Mouse (Mus musculus) lung, postnatal 36 days (tissue): ENCODE measurements around the gene Prss35.

Experiments
- DNase-seq: peaks from one replicate; pipeline ENCODE4 v3.0.0; 2022; ENCODE audit warnings: mixed read lengths

Prss35 gene

GRCm38 (mm10) chr9:86742959-86743911, at the start of gene Prss35:
Gene Prss35, plus strand, starts transcription at chr9:86743649.
- DNase-seq, result no peak

DNA sequence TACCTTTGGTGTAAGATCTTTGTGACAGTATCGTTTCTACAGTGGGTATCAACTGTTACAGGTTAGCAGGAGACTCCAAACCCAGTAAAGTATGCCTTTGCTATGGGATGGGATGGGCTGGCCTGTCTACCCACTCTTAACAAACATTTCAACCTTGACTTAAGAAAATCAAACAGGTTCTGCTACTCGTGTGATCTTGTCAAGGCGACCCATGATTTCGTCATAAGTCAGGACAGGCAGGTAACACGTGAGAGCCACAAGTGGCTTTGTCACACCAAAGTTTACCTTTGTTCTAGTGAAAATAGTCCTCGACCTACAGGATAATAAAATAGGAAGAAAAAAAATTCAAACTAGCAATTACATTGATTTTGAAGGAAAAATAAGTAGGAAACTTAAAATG, 49.5 kb upstream of the Prss35 start:
- peak; percentile 51 for DNase-seq

- DNase-seq, result no peak
Observed at GRCm38 (mm10) chr9:86694644-86695043, 48.8 kb upstream of the Prss35 start.

DNA sequence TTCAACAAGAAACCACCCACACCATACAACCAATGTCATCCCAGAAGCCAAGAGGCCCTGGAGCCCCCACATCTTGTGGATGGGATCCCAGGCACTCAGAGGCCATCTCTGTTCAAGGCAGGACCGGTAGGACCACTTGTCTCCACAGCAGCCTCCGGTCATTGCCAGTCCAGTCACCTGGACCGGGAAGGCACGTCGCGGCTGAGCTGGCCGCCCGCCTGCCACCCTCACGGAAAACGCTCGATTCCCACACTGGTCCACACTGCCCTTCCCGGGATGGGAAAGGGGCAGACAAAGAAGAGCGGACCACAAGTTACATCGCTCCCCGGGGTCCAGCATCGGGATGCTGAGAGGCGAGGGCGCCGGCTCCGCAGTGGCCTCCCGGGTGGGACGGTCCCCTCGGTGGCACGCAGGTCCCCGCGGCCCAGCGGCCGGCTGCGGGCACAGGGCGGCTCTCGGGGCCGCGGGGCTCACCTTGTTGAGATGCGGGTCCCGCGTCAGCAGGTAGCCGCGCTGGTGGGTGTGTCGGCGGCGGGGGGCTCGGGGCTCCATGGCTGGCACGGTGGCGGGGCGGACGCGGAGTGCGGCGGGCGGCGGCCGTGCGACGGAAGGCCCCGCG, 48.1 kb upstream of the Prss35 start:
- DNase-seq, result peak; percentile 39

- peak; percentile 23 for DNase-seq
Observed at GRCm38 (mm10) chr9:86695818-86696261, 47.6 kb upstream of the Prss35 start, which contains the start of gene Me1. Gene Me1, minus strand, starts transcription at chr9:86695953.

GRCm38 (mm10) chr9:86701264-86701663, 42.2 kb upstream of the Prss35 start:
- no peak for DNase-seq

GRCm38 (mm10) chr9:86701844-86702243, 41.6 kb upstream of the Prss35 start:
- DNase-seq, result peak; percentile 35

DNA sequence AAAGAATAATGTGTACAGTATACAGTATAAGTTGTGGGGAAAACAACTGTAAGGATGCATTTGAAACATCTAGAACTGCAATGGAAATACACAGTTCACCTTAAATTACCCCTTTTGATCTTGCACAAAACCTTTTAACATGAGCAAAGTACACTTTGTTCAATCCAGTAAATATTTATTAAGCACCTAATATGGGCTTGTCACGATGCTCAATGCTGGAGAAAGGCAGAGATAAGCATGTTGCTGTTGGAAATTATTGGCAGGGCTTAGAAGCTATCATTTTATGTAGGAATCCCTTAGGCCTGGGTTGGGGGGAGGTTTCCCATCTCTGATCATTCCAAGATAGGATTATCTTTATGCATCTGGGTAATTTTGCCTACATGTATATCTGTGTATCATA, 36.0 kb upstream of the Prss35 start:
- no peak for DNase-seq

- DNase-seq, result no peak
Observed at GRCm38 (mm10) chr9:86708921-86709320, 34.5 kb upstream of the Prss35 start.

- DNase-seq, result no peak
Observed at GRCm38 (mm10) chr9:86710091-86710634, 33.3 kb upstream of the Prss35 start.

- DNase-seq, result no peak
Observed at GRCm38 (mm10) chr9:86712648-86713047, 30.8 kb upstream of the Prss35 start.

GRCm38 (mm10) chr9:86714089-86714488, 29.4 kb upstream of the Prss35 start:
- DNase-seq, result no peak

GRCm38 (mm10) chr9:86716540-86716939, 26.9 kb upstream of the Prss35 start:
- DNase-seq, result no peak

DNA sequence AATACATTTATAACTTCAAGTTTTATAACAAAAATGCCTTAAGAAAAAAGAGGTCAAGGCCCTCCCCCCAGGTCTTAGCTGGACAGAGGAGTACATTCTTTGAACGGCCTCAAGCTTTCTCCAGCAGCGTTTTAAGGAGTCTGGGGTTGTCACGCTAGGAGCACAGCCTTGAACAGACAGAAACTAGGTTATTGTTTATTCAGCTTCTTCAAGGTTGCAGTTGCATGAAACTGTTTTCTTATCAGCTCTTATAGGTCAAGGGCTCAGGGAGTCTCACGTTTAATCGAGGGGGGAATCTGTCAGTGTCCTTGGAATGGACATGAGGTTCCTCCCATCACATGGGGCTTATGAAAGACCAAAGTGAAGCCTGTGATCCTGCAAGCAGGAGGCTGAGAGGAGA, 26.3 kb upstream of the Prss35 start:
- no peak for DNase-seq

GRCm38 (mm10) chr9:86720227-86720626, 23.2 kb upstream of the Prss35 start:
- DNase-seq, result no peak

- DNase-seq, result no peak
Observed at GRCm38 (mm10) chr9:86720794-86721193, 22.7 kb upstream of the Prss35 start.

- DNase-seq, result no peak
Observed at GRCm38 (mm10) chr9:86725066-86725465, 18.4 kb upstream of the Prss35 start.

DNA sequence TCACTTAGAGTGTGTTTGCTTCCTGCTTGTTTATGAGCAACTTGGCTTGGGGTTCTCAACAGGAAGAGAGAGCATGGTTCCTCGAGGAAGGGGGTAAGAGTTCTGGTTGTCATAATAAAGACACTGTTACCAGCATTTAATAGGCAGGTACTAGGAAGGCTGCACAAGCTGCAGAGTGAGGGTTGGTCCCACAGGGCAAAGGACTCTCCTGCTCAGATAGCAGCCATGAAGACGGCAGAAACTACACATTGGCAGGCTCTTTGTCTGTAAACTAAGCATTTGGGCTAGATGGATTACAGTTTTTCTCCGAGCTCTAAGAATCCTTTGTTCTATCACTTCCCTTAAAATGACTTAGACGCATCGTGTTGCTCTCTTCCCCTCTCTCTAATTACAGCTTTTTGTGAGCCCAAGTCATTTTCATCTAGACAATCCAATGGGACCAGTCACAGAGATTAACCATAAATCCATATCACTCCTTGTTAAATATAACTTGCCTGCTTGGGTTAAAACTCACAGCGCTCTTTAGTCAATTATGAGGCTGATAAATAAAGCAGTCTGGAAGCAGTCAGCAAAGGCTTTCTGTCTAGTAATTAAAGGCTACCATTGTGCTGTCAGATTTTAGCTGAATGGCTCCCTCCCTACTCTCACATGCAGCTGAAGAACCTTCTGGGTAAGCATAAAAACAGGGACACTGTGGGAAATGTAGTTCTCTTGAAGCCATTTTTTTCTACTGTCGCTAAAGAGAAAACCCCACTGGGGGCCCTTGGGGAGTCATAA, 17.7 kb upstream of the Prss35 start:
- DNase-seq, result no peak

DNA sequence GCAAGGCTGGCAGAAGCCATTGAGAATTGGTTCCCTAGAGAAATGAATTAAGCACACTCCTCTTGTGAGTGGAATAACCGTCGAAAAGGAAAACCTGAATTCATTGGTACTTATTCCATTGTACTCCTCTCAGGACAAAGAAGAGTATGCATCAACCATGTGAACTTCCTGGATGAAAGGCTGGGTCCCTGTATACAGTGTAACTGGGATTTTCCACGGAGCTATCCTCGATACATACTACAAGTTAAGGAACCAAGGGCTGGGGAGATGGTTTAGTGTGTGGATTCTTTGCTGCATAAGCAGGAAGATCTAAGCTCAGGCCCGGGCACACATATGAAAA, 17.1 kb upstream of the Prss35 start:
- no peak for DNase-seq

DNA sequence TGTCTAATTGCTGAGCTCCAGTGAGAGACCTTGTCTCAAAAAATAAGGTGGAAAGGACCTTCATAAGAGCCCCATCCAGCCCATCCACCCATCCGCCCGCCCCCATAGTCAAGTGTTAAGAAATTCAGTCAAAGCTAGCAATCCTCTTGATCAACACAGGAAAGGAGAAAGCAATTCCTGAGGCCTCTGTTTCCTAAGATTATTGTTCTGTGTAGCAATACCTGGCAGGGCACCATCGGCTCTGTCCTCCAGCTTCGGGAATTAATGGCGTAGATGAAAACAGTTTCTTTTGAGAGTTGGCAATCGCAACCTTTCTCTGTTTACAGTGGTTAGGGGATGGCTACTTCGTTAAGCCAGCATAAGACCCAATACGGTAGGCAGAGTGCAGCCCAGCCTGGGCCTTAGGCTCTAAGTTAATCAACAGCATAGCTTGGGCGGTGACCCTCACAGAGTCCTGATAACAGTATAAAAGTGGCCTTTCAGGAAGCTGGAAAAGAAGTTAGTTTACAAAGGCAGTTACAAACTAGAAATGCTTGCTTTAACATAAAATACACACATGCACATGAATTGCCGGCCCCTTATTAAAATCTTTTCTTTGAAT, 15.1 kb upstream of the Prss35 start:
- DNase-seq, result peak; percentile 55

DNA sequence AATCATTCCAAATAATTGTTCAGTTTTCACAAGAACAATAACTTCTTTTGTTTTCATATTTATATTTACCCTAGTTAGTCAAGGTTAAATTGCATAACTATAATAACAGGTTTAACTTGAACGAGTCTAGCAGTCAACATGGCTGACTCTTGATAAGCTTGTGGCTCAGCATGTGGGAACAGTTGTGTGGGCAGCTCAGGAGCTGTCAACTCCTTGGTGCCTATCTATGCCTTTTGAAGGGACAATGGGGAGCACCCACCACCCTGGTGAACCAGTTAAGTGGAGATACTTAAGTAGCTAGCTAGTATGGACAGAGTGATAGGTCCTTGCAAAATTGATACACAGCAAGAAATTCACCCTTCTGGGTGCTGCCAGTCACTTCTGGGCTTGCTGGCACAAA, 14.4 kb upstream of the Prss35 start:
- no peak for DNase-seq

DNA sequence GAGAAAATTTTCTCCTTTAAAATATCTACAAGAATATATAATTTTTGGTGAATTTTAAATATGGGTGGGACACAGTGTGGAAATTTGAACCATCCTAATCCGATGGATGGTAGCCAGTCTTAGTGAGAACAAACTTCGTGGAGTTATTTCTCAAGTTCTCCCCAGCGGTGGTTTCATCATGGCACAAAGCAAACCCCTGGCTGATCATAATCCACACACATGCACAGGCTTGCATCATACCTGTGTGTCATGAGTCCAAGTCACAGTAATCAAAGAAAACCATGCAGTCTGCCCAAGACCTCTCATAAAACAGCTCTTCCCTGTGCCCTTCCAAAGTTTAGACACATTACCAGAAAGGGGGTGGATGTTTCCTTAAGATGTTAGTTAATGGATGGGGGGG, 13.6 kb upstream of the Prss35 start:
- no peak for DNase-seq

DNA sequence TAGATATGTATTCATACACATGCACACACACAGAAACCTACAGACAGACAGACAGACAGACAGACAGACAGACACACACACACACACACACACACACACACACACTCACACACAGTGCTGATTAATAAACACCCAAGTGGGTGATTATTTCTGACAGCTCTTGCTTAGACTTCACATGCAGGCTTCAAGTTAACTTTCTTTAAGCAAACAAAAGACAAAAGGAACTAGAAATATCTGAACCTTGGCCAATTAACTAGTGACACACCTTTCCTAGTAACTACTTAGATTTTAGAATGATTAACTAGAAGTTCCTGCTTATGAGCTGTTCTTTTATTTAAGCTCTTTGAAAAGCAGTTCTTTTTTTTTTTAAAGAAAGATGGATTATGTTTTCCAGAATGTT, 9.1 kb upstream of the Prss35 start:
- no peak for DNase-seq
